Mouse (Mus musculus): Measurements from ENCODE around the gene Pah.
A peak's percentile ranks its signal among the peaks of the same experiment; 100 is the strongest.

Gene Pah

DNA sequence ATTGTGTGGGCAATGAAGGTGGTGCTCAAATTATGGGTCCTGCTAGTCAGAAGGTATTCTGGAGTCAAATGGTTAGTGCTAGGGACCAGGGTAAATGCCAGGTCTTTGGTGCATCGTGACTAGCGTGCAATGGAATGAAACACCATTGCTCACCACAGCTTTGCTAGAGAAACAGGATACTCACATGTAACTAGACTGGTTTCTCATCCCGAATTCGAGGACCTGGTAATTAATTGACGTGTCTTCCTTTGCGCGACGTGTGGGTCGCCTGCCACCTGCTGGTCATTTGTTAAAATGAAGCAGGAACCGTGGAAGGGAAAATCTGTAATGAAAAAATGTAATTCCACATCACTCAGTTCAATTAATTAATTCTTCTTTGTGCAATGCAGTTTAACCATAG is 17.6 kb upstream of the Pah start:
- DNase-seq (ENCODE audit: low spot score), result peak; percentile 76

DNA sequence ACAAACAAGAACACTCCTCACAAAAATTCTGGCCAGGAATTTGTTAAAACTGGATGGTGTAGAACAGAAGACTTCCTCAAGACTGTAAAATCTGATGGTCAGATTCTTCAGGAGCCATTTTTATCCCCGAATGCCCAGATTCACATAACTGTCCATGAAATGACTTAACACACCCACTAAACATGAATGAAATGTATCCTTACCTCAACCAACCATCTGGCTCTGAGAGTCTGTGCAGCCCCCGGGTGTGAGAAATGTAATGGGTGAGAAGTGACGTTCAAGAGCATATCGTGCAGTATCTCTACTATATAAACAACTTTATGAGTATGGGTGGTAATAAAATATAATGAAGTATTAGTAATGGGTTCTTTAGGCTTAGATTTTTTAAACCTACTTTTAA is 13.0 kb upstream of the Pah start:
- no peak for DNase-seq (ENCODE audit: low spot score)

GRCm38 (mm10) chr10:87513052-87513451 is 8.5 kb upstream of the Pah start:
- no peak for DNase-seq (ENCODE audit: low spot score)

DNA sequence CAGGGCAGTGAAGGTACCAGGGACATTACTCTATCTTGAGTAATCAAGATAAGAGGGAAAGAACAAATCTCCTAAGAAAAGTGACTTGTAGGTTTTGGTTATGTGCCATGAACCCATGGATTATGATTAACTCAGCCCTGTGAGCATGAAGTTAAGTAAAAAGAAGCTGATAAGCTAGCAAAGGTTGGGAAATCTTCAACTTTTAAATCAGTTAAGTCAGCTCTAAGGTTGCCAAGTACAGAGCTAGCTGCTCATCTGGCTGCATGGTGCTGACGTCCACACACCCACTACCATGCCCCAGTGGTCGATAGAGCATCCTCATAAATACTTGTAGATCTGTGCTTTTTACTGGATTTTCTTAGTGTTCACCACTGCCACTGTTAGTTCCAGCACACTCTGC is 3.0 kb upstream of the Pah start:
- DNase-seq (ENCODE audit: low spot score), result no peak

GRCm38 (mm10) chr10:87520401-87521116 is 1.0 kb upstream of the Pah start:
- DNase-seq (ENCODE audit: low spot score), result no peak

GRCm38 (mm10) chr10:87534172-87534571 is 12.6 kb downstream of the Pah start:
- no peak for DNase-seq (ENCODE audit: low spot score)

GRCm38 (mm10) chr10:87545759-87546158 is 24.2 kb downstream of the Pah start:
- no peak for DNase-seq (ENCODE audit: low spot score)

- DNase-seq (ENCODE audit: low spot score), result peak; percentile 48
These were observed 25.0 kb downstream of the Pah start for GRCm38 (mm10) chr10:87546299-87547234.

- peak; percentile 83 for DNase-seq (ENCODE audit: low spot score)
These were observed 31.1 kb downstream of the Pah start for GRCm38 (mm10) chr10:87552726-87553125.

- no peak for DNase-seq (ENCODE audit: low spot score)
These were observed 34.8 kb downstream of the Pah start for GRCm38 (mm10) chr10:87556441-87556840.

- DNase-seq (ENCODE audit: low spot score), result no peak
These were observed 42.2 kb downstream of the Pah start for GRCm38 (mm10) chr10:87563818-87564217.

- no peak for DNase-seq (ENCODE audit: low spot score)
These were observed 44.1 kb downstream of the Pah start for GRCm38 (mm10) chr10:87565712-87566111.

- no peak for DNase-seq (ENCODE audit: low spot score)
These were observed 50.9 kb downstream of the Pah start for GRCm38 (mm10) chr10:87572500-87572899.

DNA sequence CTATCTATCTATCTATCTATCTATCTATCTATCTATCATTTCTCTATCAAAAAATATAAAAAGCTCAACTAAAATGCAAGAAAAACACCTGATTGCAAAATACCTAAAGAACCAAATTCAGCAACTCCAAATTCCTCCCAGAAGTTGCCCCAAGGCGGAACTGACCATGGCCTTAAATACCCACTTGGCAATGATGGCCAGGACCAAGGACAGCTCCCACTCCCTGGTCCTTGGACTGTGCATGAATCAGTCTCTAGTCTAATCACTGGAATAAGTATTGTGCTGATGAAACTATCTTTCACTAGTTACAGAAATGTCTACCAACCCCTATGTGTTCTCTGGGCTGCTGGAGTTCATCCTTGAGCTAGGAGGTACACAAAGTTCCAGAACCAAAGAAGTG is 65.1 kb downstream of the Pah start:
- peak; percentile 75 for DNase-seq (ENCODE audit: low spot score)

- no peak for DNase-seq (ENCODE audit: low spot score)
These were observed 72.3 kb downstream of the Pah start for GRCm38 (mm10) chr10:87593916-87594315.

GRCm38 (mm10) chr10:87596361-87597074 is 74.9 kb downstream of the Pah start:
- peak; percentile 61 for DNase-seq (ENCODE audit: low spot score)

- DNase-seq (ENCODE audit: low spot score), result no peak
These were observed 75.6 kb downstream of the Pah start for GRCm38 (mm10) chr10:87597075-87597677.

GRCm38 (mm10) chr10:87602151-87602550 is 80.6 kb downstream of the Pah start:
- no peak for DNase-seq (ENCODE audit: low spot score)

DNA sequence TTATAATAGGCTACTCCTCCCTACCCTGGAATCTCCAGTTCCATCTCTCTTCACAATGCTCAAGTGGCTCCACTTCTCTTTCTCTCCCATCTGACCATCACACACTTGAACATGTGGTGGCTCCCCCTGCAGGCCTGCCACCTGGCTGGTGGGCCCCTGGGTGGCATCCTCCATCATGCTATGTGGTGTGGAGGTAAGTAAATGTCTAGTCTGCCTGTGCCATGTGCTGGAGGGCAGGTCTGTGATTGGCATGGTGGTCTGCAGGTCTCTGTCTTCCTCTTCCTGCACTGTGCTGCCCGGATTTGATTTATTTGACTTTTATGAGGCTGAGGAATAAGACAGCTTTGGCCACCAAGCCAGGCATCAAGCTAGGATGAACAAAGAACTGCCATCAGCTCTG is 103.6 kb downstream of the Pah start:
- DNase-seq (ENCODE audit: low spot score), result no peak

All from embryo, embryonic 10 days (tissue).